21 mouse cellular contexts compared by ENCODE assay signal in the genomic region with DNA sequence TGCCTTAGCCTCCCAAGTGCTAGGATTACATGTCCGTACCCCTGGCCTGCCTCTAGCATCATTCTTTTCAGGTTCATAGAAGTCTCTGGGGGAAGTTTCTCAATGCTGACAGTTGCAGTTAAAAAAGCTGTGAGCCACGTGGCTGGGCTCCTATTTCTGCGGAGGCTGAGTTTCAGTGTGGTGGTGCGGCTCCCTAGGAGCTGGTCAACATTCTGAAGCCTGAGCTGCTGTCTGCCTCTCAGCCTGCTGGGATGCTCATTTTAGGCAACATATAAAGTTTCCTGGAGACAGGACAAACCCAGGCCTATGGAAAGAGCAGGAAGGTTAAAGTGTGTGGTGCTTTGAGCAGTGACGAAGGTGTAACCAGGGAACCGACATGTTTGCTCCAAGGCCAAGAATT. TPM values are rescaled to one million over a fixed set of nuclear protein-coding genes. Genes with fewer than 3 reads are reported as not detected.
DNase-seq lines count a peak whose midpoint lies in the region; ATAC-seq lines count a peak whose summit lies in the region.
"Had no signal": no experiment of that assay in that cellular context is flagged by ENCODE, and none has a peak within 500 bp of the region (broad histone marks: within the 10 kb centered on the region; RNA-seq: fewer than 3 reads in every experiment).

No protein-coding gene starts in this region.

- ATAC-seq in frontal cortex, adult (ENCODE audit: low TSS enrichment) = peak; percentile 62; the same call in 1 of the 2 replicates
- ATAC-seq: forebrain, embryonic 13.5 days; forebrain, embryonic 16.5 days; hindbrain, postnatal 0 days; inflammation-experienced regulatory T-cells, adult 6 months; intestine, embryonic 16.5 days; Patski had no signal

- no peak for DNase-seq in frontal cortex, postnatal 14 days (ENCODE audit: low spot score in 2 of 2)
- peak; percentile 49 for DNase-seq in gastrocnemius, postnatal 25 days
- no peak for DNase-seq in gastrocnemius, postnatal 10 days
- DNase-seq in right cerebral cortex, adult 18-20 months = peak; percentile 33
- no peak for DNase-seq in right cerebral cortex, postnatal 10 days (ENCODE audit: low spot score in 2 of 2)
- DNase-seq: adrenal gland, postnatal 10 days; adrenal gland, postnatal 36 days; cerebellum, adult 18-20 months; cerebellum, adult 9-10 months; cerebellum, postnatal 14 days; heart, adult 18-20 months; heart, postnatal 10 days; heart, postnatal 36 days had no signal

RNA-seq across cellular contexts. Expression of a gene that starts 12.1 kb away (rescaled TPM):
- total RNA-seq in gastrocnemius, postnatal 25 days (2021) = 100 to 1,000 TPM; 290 to 471 TPM
- 100 to 1,000 TPM; 111 to 112 TPM for total RNA-seq in gastrocnemius, postnatal 10 days (2021)
- total RNA-seq: adrenal gland, adult 18-20 months; adrenal gland, postnatal 36 days had no signal

RNA-seq across cellular contexts. Expression of a gene that starts 34.0 kb away (rescaled TPM):
- 1 to 10 TPM; 1.8 to 2.4 TPM for total RNA-seq in gastrocnemius, postnatal 25 days (2021)
- 1 to 10 TPM; 4.6 to 6.5 TPM for total RNA-seq in gastrocnemius, postnatal 10 days (2021)

RNA-seq across cellular contexts. Expression of a gene that starts 51.2 kb away (rescaled TPM):
- 1 to 10 TPM in 1 of 2 experiments, under 1 TPM in 1; 0.92 to 1.5 TPM for total RNA-seq in gastrocnemius, postnatal 25 days (2021)
- total RNA-seq in gastrocnemius, postnatal 10 days (2021) = 10 to 100 TPM; 10.4 to 12.8 TPM

RNA-seq across cellular contexts. Expression of a gene that starts 52.5 kb away (rescaled TPM):
- total RNA-seq in gastrocnemius, postnatal 25 days (2021) = 1 to 10 TPM; 1.1 to 1.5 TPM
- 1 to 10 TPM; 2.5 to 3.1 TPM for total RNA-seq in gastrocnemius, postnatal 10 days (2021)
- total RNA-seq: heart, adult 18-20 months; heart, postnatal 36 days had no signal

Comparison
In these comparisons a context has a peak if more than half of its experiments do, and no peak if none do; other contexts are left out.
1. DNase-seq: peak in gastrocnemius, postnatal 25 days (single experiment) and right cerebral cortex, adult 18-20 months (single experiment); none in frontal cortex, postnatal 14 days (0 of 2), gastrocnemius, postnatal 10 days (single experiment) and right cerebral cortex, postnatal 10 days (0 of 2).
2. RNA of a gene that starts 51.2 kb away (total RNA-seq): 10.4 to 12.8 TPM in gastrocnemius, postnatal 10 days; 0.92 to 1.5 TPM in gastrocnemius, postnatal 25 days; every median in the first group is over 4 times any median in the second.